Mouse (Mus musculus) gastrocnemius, adult 2 months (tissue): Measurements from ENCODE around the gene Degs2. TPM values are rescaled to one million over a fixed set of nuclear protein-coding genes. Genes with fewer than 3 reads are reported as not detected.
A peak's percentile ranks its signal among the peaks of the same experiment; 100 is the strongest.
"Not testable (repeated sequence)": the region's sequence is repeated elsewhere in the genome, so short reads cannot be mapped to it uniquely, and the experiment has no call there.

Source experiments
- DNase-seq: peaks from one replicate; pipeline ENCODE4 v3.0.0; 2022
- H3K27ac ChIP-seq: fragments of 200-600 bp; 2 replicates; pipeline ENCODE4 v1.8.1; 2022; ENCODE audit warnings: mild to moderate bottlenecking
- H3K4me3 ChIP-seq: fragments of 200-600 bp; 2 replicates; pipeline ENCODE4 v1.8.1; 2022; ENCODE audit warnings: mild to moderate bottlenecking, moderate library complexity
- CTCF ChIP-seq: fragments of 200-600 bp; IDR thresholded peaks from 2 replicates; pipeline ENCODE4 v1.8.1; 2022; ENCODE audit warnings: antibody characterized with exemption, mild to moderate bottlenecking, moderate library complexity
- intact Hi-C: fragments of 180-260 bp; cut with DNase I; formaldehyde crosslinking; loops from one replicate; pipeline ENCODE4 v1.15.1; 2025
- long read RNA-seq, 2 experiments: library from polyadenylated mRNA; stranded (forward); transcript quantifications; one replicate each; pipeline ENCODE4 v2.0.0; 2021
- total RNA-seq, 2 experiments: library from RNA; stranded (reverse); gene quantifications; 2 replicates each; pipeline ENCODE4 v1.2.3; 2021

Degs2 gene
- not detected for total RNA-seq
- long read RNA-seq, experiment 1: 0 reads
- long read RNA-seq, experiment 2, partial matches to known transcripts: 1 of 1 reads
- long read RNA-seq, experiment 2, other reads (novel, unspliced or antisense): 0 of 1 reads

DNA sequence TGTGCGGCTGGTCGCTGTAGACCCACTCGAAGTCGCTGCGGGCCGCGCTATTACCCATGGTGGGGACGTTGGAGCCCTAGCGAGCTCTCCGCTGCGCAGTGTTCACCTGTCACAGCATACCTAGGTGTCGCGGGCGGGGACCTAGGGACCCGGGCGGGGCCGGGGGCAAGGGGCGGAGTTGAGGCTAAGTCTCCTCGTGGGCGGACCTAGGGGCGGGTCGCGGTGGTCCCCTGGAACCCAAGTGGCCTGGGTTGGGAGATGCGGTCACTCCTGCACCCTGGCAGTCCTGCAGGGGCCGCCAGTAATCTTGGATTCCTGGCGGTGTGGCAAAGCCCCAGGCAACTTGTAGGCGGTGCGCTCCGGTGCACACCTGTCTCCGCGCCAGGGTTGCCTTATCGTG, at the start of gene Degs2:
Gene Degs2 (minus strand): TSS at position 131 of the 400 bp plus-strand sequence.
- DNase-seq: no peak
- TF ChIP-seq CTCF: no peak
- peak within 1 kb of the TSS; percentile 46 for H3K4me3 ChIP-seq
- H3K27ac ChIP-seq: no peak within 1 kb of the TSS; the same call in 1 of the 2 replicates
- intact Hi-C loops: no loop called here

DNA sequence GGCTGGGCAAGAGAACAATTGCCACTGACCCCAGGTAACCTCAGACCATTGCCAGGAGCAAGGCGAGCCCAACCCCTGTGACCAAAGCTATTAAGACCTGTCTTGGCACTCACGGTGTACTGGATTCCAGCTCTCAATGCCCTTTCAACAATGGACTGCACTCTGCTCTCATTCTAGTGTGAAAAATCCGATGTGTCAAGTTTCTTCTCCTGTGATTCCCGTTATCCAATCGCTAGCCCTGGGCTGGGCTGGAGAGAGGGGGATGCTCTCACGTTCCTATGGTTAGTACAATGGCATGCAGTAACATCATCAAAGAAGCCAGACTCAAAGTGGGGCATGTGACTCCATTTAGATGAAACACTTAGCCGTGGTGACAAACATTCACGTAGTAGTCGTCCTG, 49.7 kb upstream of the Degs2 start:
- Histone ChIP-seq H3K4me3 (no peak overlapping the region), H3K27ac (no peak overlapping the region)
- intact Hi-C loops: loop anchor here (10.0 kb wide), 1 partner anchor 67 kb away; no protein-coding TSS in a partner anchor
- TF ChIP-seq CTCF: no peak
- DNase-seq: no peak

DNA sequence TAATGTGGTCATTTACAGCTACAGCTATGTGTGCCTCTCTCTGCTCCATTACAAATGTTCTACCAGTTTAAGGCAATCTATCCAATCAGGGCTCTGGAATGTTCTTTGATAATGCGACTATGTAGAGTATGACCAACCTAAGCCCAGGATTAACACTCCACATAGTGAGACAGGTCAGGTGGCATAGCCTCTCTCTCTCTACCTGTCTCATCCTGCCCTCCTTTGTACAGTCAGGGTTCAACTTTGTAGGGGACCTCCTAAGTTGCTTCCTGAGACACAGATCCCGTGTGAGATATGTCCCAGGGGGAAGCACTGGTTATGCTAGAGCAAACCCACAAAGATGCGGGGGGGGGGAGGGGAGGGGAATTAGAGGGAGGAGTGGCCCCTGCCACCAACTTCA, 48.1 kb upstream of the Degs2 start:
- H3K27ac ChIP-seq: no peak overlapping the region
- intact Hi-C loops: loop anchor here (10.0 kb wide), 1 partner anchor 65 kb away; no protein-coding TSS in a partner anchor
- no peak overlapping the region for H3K4me3 ChIP-seq
- no peak for DNase-seq
- no peak for TF ChIP-seq CTCF

DNA sequence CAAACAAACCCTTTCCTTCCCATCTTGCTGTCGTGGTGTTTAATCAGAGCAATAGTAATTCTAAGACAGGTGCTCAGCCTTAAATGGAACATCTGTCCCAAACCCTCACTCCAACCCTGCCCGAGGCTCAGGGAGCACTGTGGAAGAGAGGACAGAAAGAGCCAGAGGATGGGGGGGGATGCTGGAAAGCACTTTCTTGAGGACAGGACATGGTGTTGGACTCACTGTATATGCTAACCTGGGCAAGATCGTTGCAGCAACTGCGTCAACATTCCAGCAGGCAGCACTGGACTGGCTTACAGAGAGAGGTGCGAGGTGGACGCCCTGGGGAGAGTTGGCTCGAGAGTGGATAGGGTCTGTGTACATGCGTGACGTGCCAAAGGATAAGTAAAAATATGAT, 47.3 kb upstream of the Degs2 start:
- Histone ChIP-seq H3K27ac (no peak overlapping the region), H3K4me3 (no peak overlapping the region)
- no peak for TF ChIP-seq CTCF
- no peak for DNase-seq
- intact Hi-C loops: no loop called here

DNA sequence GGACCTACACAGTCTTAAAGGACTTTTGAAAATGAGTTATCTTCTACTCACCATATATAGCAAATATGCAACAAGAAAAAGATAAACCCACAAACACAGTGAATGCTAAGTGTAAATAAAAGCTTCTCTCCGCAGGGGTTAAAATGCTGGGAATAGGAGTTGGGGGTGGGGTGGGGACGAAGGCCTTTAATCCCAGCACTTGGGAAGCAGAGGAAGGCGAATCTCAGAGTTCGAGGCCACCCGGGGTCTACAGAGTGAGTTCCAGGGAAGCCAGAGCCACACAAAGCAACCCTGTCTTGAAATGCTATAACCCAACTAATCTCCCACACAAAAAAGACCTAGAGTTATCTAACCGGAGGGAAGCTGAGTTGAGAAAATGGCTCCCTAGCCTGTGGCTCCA, 46.9 kb upstream of the Degs2 start:
- intact Hi-C loops: no loop called here
- no peak overlapping the region for H3K27ac ChIP-seq
- no peak overlapping the region for H3K4me3 ChIP-seq
- no peak for TF ChIP-seq CTCF
- no peak for DNase-seq

DNA sequence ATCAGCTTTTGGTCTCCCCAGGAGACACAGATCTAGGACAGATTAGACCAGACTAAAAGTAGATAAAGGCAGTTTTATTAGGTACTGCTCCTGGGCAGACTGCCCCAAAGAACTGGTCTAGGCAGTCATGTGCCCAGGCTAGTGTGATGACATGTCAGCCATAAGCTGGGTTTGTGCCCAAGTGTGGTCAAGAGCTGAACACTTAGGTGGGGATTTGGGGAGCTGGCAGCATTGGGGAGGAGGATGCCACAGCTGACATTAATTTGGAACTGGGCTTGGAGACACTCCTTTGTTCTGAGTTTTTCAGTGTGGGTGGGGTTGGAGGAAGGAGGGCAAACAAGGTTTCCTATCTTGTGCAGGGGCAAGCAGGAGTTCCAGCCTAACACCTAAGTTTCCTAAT, 43.9 kb upstream of the Degs2 start:
- TF ChIP-seq CTCF: no peak
- Histone ChIP-seq H3K27ac (no peak overlapping the region), H3K4me3 (no peak overlapping the region)
- no peak for DNase-seq
- intact Hi-C loops: no loop called here

DNA sequence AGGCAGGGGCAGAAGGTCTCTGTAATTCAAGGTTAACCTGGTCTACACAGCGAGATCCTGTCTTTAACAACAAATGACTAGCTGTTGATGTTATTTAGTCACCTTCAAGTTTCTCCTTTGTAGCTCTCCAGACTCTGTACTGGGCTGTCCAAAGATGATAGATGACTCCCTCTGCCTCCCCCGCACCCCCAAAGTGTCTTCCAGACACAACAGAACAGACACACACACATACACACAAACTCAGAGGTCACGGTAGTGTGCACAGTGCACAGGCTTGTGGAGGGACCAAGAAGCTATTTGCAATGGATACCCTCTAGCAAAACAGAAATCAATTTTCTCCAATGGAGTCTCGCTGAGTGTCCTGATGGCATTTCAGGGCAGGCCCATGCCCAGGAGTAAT, 40.1 kb upstream of the Degs2 start:
- no peak for TF ChIP-seq CTCF
- intact Hi-C loops: no loop called here
- H3K4me3 ChIP-seq: no peak overlapping the region
- no peak for DNase-seq
- H3K27ac ChIP-seq: no peak overlapping the region

DNA sequence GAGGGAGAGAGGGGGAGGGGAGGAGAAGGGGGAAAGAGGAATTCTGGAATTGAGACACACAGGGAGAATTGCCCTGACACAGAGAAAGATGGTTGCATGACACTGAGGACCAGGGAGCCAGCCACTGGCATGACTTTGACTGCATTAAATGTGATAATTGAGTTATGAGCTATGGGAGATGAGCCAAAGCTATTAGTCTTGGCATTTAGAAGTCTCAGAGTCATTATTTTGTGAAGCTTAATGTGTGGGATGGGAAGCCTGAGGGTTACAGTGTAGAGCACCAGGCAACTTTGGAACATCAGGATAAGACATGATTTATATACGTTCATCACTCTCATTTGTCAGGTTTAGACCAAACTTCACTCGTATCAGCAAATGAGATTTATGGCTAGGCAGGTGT, 39.4 kb upstream of the Degs2 start:
- no peak overlapping the region for H3K4me3 ChIP-seq
- no peak for DNase-seq
- no peak overlapping the region for H3K27ac ChIP-seq
- intact Hi-C loops: no loop called here
- no peak for TF ChIP-seq CTCF

DNA sequence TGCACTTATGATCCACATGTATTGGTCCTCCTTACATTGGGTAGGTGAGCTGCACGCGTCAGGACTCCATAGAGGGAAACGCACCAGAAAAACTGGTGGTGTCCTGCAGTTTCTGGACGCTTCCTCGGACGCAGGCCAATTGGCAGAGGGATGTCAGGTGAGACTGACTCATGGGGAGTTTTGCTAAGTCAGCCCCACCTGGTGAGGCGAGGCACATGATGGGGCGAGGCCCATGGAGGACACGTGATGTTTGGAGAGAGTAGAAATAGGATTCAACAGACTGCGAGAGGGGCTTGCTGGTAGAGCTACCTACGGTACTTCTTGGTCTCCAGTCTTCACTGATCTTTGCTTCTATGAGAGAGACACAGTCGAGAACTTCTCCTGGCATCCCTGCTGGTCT, 36.6 kb upstream of the Degs2 start:
- TF ChIP-seq CTCF: no peak
- H3K27ac ChIP-seq: no peak overlapping the region

DNA sequence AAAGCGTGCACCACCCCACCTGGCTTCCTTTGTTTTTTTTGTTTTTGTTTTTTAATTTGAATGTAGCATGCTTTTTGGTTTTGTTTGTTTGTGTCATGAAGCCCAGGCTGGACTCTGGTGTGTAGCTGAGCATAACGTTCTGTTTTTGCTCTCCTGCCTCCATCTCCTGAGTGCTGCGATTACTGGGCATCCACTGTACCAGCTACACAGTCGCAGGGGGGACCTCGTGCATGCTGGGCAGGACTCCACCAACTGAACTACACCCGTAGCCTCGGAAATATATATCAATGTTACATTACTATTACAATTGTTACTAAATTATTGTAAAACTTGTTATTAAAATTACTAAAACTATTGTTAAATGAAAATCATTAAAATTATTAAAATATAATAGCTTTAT, 35.7 kb upstream of the Degs2 start:
- Histone ChIP-seq H3K4me3 (no peak overlapping the region), H3K27ac (no peak overlapping the region)
- no peak for TF ChIP-seq CTCF
- DNase-seq: no peak
- intact Hi-C loops: no loop called here

More for the DNA sequence above, 36.6 kb upstream of the Degs2 start:
- H3K4me3 ChIP-seq: no peak overlapping the region
- intact Hi-C loops: no loop called here
- no peak for DNase-seq

DNA sequence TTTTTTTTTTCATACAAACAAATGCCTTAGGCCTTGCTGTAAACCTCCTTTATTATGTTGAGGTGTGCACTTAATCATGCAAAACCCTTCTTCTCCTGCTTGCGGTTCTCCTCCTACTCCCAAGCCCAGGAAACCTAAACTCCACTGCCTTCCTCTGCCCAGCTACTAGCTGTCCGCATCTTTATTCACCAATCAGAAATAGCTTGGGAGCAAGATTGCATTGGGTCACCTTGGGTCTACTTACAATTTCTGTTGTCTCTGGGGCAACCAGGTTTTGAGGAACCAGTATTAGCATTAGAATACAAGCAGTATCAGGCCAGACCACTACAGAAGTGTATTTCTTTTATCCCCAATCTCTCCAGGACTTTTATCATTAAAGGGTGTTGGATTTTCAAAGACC, 32.3 kb upstream of the Degs2 start:
- intact Hi-C loops: no loop called here
- Histone ChIP-seq H3K27ac (no peak overlapping the region), H3K4me3 (no peak overlapping the region)
- TF ChIP-seq CTCF: no peak
- no peak for DNase-seq

DNA sequence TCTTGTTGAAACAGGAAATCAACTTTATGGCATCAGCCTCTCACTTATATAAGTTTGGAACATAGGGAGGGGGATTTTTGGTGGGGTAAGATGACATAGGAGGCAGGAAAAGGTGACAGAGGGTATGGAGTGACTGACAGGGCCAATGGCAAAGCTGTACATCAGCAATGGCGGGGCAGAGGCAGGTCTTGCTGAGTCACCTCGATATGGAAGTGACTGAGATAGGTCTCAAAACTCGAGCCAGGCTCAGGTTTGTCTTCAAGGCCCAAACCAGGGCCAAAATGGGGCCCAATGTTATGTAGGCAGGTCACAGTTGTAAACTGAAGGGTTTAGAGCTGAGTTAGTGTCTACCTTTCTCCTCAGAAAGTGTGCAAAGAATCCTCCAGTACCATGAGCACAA, 21.7 kb upstream of the Degs2 start:
- H3K27ac ChIP-seq: no peak overlapping the region
- intact Hi-C loops: no loop called here
- no peak for TF ChIP-seq CTCF
- DNase-seq: no peak
- H3K4me3 ChIP-seq: no peak overlapping the region

DNA sequence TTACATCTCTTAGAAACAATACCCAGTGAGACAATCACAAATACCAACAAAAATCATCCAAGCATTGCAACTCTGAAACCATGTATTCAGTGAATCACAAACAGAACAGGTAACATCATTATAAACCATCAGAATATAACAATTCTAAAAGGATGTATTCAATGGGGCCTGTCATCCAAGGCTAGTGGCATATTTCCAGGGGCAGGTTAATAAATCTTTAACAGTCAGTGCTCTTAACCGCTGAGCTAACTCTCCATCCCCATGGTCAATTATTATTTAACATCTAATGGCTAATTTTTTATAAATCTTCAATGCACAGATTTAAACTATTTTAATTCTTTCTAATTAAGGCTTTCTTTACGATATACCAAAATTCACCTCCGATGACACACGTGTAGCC, 20.3 kb upstream of the Degs2 start:
- intact Hi-C loops: no loop called here
- no peak overlapping the region for H3K4me3 ChIP-seq
- no peak for TF ChIP-seq CTCF
- H3K27ac ChIP-seq: no peak overlapping the region
- DNase-seq: no peak

DNA sequence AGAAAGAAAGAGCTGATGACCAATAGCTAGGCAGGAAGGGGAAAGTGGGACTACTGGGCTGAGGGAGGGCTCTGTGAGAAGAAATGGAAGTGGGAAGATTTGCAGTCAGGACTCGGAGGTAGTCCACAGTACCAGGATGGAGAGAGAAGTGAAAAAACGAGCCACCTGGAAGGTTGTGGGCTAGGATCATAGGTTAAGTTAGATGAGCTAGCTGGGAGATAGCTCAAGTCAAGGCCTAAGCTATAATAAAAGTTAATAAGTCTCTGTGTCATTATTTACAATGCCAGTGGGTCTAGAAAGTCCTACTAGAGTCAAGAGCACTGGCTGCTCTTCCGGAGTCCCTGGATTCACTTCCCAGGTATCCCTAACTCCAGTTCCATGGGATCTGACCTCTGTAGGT, 16.4 kb upstream of the Degs2 start:
- no peak for DNase-seq
- Histone ChIP-seq H3K4me3 (no peak overlapping the region), H3K27ac (no peak overlapping the region)
- no peak for TF ChIP-seq CTCF
- intact Hi-C loops: no loop called here

DNA sequence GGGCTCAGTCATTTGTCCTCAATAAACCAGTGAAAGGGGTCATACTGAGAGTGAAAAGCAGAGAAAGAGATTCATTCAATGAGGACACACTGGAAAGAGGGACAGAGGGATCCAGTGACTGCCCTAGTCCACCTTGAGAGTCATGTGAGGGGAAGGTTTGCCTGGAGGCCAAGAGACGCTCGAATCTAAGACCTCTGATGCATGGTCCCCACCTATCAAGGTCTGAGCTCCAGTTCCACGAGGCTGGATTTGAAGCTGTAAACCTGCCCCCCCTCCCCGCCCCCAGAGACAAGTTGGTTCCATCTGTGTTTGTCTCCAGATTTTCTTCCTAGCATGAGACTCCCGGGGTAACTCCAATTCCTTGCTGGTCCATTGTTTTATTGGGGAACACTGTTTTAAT, 13.7 kb upstream of the Degs2 start:
- H3K27ac ChIP-seq: no peak overlapping the region
- no peak for TF ChIP-seq CTCF
- intact Hi-C loops: no loop called here
- no peak overlapping the region for H3K4me3 ChIP-seq
- DNase-seq: no peak

DNA sequence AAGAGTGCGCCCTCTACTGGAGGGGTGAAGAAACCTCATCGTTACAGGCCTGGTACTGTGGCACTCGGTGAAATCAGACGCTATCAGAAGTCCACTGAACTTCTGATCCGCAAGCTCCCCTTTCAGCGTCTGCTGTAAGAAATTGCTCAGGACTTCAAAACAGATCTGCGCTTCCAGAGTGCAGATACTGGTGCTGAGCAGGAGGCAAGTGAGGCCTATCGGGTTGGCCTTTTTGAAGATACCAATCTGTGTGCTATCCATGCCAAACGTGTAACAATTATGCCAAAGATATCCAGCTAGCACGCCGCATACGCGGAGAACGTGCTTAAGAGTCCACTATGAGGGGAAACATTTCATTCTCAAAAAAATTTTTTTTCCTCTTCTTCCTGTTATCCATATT, 11.9 kb upstream of the Degs2 start:
- H3K27ac ChIP-seq, DNase-seq, intact Hi-C loops, H3K4me3 ChIP-seq: not testable (repeated sequence)
